Mouse (Mus musculus): ENCODE measurements around the gene BC030867.

- TF ChIP-seq CTCF (IDR thresholded peaks at IDR 0.05) (no peak), POLR2A (IDR thresholded peaks at IDR 0.05; ENCODE audit: insufficient read depth, low read depth, low read length) (no peak)
These were observed 27.3 kb upstream of the BC030867 start for GRCm38 (mm10) chr11:102221243-102221953.
